Mouse (Mus musculus) thymus, adult 2 months (tissue): ENCODE results near the gene Acad12. TPM values are rescaled to one million over a fixed set of nuclear protein-coding genes. Genes with fewer than 3 reads are reported as not detected.
A peak's percentile ranks its signal among the peaks of the same experiment; 100 is the strongest.
"Not testable (repeated sequence)": the region's sequence is repeated elsewhere in the genome, so short reads cannot be mapped to it uniquely, and the experiment has no call there.

Experiments
- DNase-seq: peaks from one replicate; pipeline ENCODE4 v3.0.0; 2021
- H3K27ac ChIP-seq: fragments of 200-500 bp; 2 replicates; pipeline ENCODE4 v1.5.1; 2012; ENCODE audit warnings: low read length, control low read depth; ENCODE audit not compliant: control insufficient read depth, insufficient read depth
- H3K27me3 ChIP-seq: fragments of 200-500 bp; 2 replicates; pipeline ENCODE4 v1.6.1; 2012; ENCODE audit warnings: mild to moderate bottlenecking, low read length, moderate library complexity, mixed read lengths; ENCODE audit not compliant: control insufficient read depth, insufficient read depth
- H3K36me3 ChIP-seq: fragments of 200-500 bp; 2 replicates; pipeline ENCODE4 v1.6.1; 2012; ENCODE audit warnings: mild to moderate bottlenecking, low read length, moderate library complexity; ENCODE audit not compliant: control insufficient read depth, insufficient read depth
- H3K4me1 ChIP-seq: fragments of 200-500 bp; replicated peaks from 2 replicates; pipeline ENCODE4 v1.6.1; 2012; ENCODE audit warnings: low read length; ENCODE audit not compliant: control insufficient read depth, insufficient read depth
- H3K4me3 ChIP-seq: fragments of 200-500 bp; 2 replicates; pipeline ENCODE4 v1.5.1; 2012; ENCODE audit warnings: mild to moderate bottlenecking, low read length, control low read depth, moderate library complexity; ENCODE audit not compliant: control insufficient read depth, insufficient read depth
- CTCF ChIP-seq: fragments of 200-500 bp; IDR thresholded peaks from 2 replicates; pipeline ENCODE4 v1.5.1; 2012; ENCODE audit warnings: mild to moderate bottlenecking, control low read depth, low read length, moderate library complexity, borderline replicate concordance; ENCODE audit not compliant: control insufficient read depth, poor library complexity, insufficient read depth; ENCODE audit errors: extremely low read depth
- POLR2A ChIP-seq: fragments of 200-500 bp; IDR thresholded peaks from 2 replicates; pipeline ENCODE4 v1.6.1; 2012; ENCODE audit warnings: mild to moderate bottlenecking, low read length, control low read depth, moderate library complexity; ENCODE audit not compliant: control insufficient read depth, poor library complexity, insufficient read depth; ENCODE audit errors: extremely low read depth
- WGBS: fragments of 180-500 bp; shearing (Covaris S2); methylation state at CpG from one replicate; pipeline ENCODE4 v1.1.7; 2018; 5-methylcytosine and 5-hydroxymethylcytosine counted together
- polyA plus RNA-seq: library from polyadenylated mRNA; depleted of rRNA; stranded (reverse); fragments of >200 nt; gene quantifications from 2 replicates; pipeline ENCODE4 v1.2.3, GENCODE M21; 2012

Gene Acad12
- polyA plus RNA-seq, 1 experiment = 8.8 TPM

GRCm38 (mm10) chr5:121637296-121637695 is 18.6 kb upstream of the Acad12 start:
- Histone ChIP-seq H3K4me3 (no peak overlapping the region), H3K27ac (no peak overlapping the region), H3K27me3 (no peaks in the 10 kb centered on the region), H3K36me3 (no peaks in the 10 kb centered on the region), H3K4me1 (no peaks in the 10 kb centered on the region)
- DNase-seq = no peak
- TF ChIP-seq POLR2A (no peak), CTCF (no peak)
- WGBS = 93% methylated on average over 6 of the region's 6 CpGs

- no peaks in the 10 kb centered on the region for H3K36me3 ChIP-seq
- no peaks in the 10 kb centered on the region for H3K4me1 ChIP-seq
- TF ChIP-seq CTCF = no peak
- no peak for TF ChIP-seq POLR2A
- no peak overlapping the region for H3K4me3 ChIP-seq
- no peak for DNase-seq
- H3K27ac ChIP-seq = no peak overlapping the region
- 95% methylated on average over 5 of the region's 5 CpGs for WGBS
- no peaks in the 10 kb centered on the region for H3K27me3 ChIP-seq
These were observed 15.9 kb upstream of the Acad12 start for GRCm38 (mm10) chr5:121634668-121635067.

- WGBS = 87% methylated on average over 3 of the region's 3 CpGs
- H3K4me3 ChIP-seq = no peak overlapping the region
- no peak for DNase-seq
- H3K4me1 ChIP-seq = no peaks in the 10 kb centered on the region
- no peaks in the 10 kb centered on the region for H3K27me3 ChIP-seq
- TF ChIP-seq POLR2A = no peak
- no peak for TF ChIP-seq CTCF
- H3K27ac ChIP-seq = no peak overlapping the region
- no peaks in the 10 kb centered on the region for H3K36me3 ChIP-seq
These were observed 14.1 kb upstream of the Acad12 start for GRCm38 (mm10) chr5:121632804-121633203.

GRCm38 (mm10) chr5:121631106-121631647 is 12.4 kb upstream of the Acad12 start:
- H3K36me3 ChIP-seq, H3K27ac ChIP-seq, H3K27me3 ChIP-seq, H3K4me3 ChIP-seq, H3K4me1 ChIP-seq: not testable (repeated sequence)
- DNase-seq = peak; percentile 25
- WGBS = 93% methylated on average over 9 of the region's 9 CpGs

GRCm38 (mm10) chr5:121627871-121628270 is 9.1 kb upstream of the Acad12 start:
- TF ChIP-seq POLR2A (no peak), CTCF (no peak)
- H3K27ac ChIP-seq = no peak overlapping the region
- no peaks in the 10 kb centered on the region for H3K4me1 ChIP-seq
- DNase-seq = peak; percentile 79
- 0% methylated on average over 1 of the region's 1 CpGs for WGBS
- H3K4me3 ChIP-seq = no peak overlapping the region
- H3K36me3 ChIP-seq = no peaks in the 10 kb centered on the region
- no peaks in the 10 kb centered on the region for H3K27me3 ChIP-seq

GRCm38 (mm10) chr5:121623241-121623640 is 4.5 kb upstream of the Acad12 start:
- WGBS = 99% methylated on average over 3 of the region's 3 CpGs
- Histone ChIP-seq H3K4me3 (no peak overlapping the region), H3K4me1 (peaks cover 2% of the 10 kb centered on the region; the same call in 1 of the 2 replicates), H3K27me3 (no peaks in the 10 kb centered on the region), H3K36me3 (no peaks in the 10 kb centered on the region), H3K27ac (no peak overlapping the region)
- no peak for TF ChIP-seq POLR2A
- TF ChIP-seq CTCF = no peak
- DNase-seq = no peak

- Histone ChIP-seq H3K4me1 (peaks cover 2% of the 10 kb centered on the region; the same call in 1 of the 2 replicates), H3K4me3 (no peak overlapping the region), H3K36me3 (no peaks in the 10 kb centered on the region), H3K27me3 (no peaks in the 10 kb centered on the region), H3K27ac (no peak overlapping the region)
- DNase-seq = no peak
- over 99% methylated on average over 5 of the region's 5 CpGs for WGBS
- no peak for TF ChIP-seq POLR2A
- TF ChIP-seq CTCF = no peak
These were observed 2.4 kb upstream of the Acad12 start for GRCm38 (mm10) chr5:121621102-121621501.

- H3K4me3 ChIP-seq, DNase-seq, H3K27me3 ChIP-seq, H3K4me1 ChIP-seq, H3K27ac ChIP-seq, H3K36me3 ChIP-seq: not testable (repeated sequence)
- 67% methylated on average over 3 of the region's 3 CpGs for whole genome bisulfite sequencing
These were observed 3.8 kb downstream of the Acad12 start for GRCm38 (mm10) chr5:121614921-121615320.
